Mouse (Mus musculus) bone marrow, adult 2 months (tissue): Measurements from ENCODE around the gene Fap.

Source experiments
- CTCF ChIP-seq: fragments of 200-500 bp; IDR thresholded peaks from 2 replicates; pipeline ENCODE4 v1.5.1; 2011; ENCODE audit warnings: low read length, control low read depth; ENCODE audit not compliant: control insufficient read depth, insufficient read depth
- POLR2A ChIP-seq: fragments of 200-500 bp; IDR thresholded peaks from 2 replicates; pipeline ENCODE4 v1.6.1; 2011; ENCODE audit warnings: low read depth, mild to moderate bottlenecking, control low read depth, low read length, borderline replicate concordance; ENCODE audit not compliant: control insufficient read depth

- TF ChIP-seq POLR2A (no peak), CTCF (no peak)
Observed at GRCm38 (mm10) chr2:62613133-62613532, 39.3 kb upstream of the Fap start.
